Mouse (Mus musculus): ENCODE data around the gene Sohlh1. TPM values are rescaled to one million over a fixed set of nuclear protein-coding genes. Genes with fewer than 3 reads are reported as not detected.

Gene Sohlh1
- polyA plus RNA-seq, 1 experiment from 2014 or later = not detected

- H3K4me1 ChIP-seq (ENCODE audit: control insufficient read depth, insufficient read depth, low read length) = no peaks in the 10 kb centered on the region
- H3K4me3 ChIP-seq (ENCODE audit: low read depth, low read length) = peak overlapping the region; percentile 33
- peak overlapping the region; percentile 50 for H3K9ac ChIP-seq (replicated peaks; ENCODE audit: low read length)
- H3K27ac ChIP-seq (replicated peaks; ENCODE audit: low read depth, low read length) = no peak overlapping the region
- no peaks in the 10 kb centered on the region for H3K9me3 ChIP-seq (replicated peaks; ENCODE audit: control insufficient read depth, low read length)
- no peaks in the 10 kb centered on the region for H3K36me3 ChIP-seq (replicated peaks; ENCODE audit: control insufficient read depth, insufficient read depth, low read depth, low read length)
- peaks cover 18% of the 10 kb centered on the region for H3K27me3 ChIP-seq (ENCODE audit: control insufficient read depth, insufficient read depth, low read length)
- no peak for ATAC-seq (replicated peaks; ENCODE audit: insufficient number of reproducible peaks, low FRiP score, low TSS enrichment, low read depth)
- H3K4me2 ChIP-seq (ENCODE audit: low read depth, low read length) = peak overlapping the region; percentile 70
- DNase-seq (ENCODE audit: low spot score) = no peak
- WGBS = 5% methylated on average over 40 of the region's 49 CpGs
These were observed 30.8 kb upstream of the Sohlh1 start for GRCm38 (mm10) chr2:25877736-25878268.

GRCm38 (mm10) chr2:25877250-25877735, 30.2 kb upstream of the Sohlh1 start:
- ATAC-seq (replicated peaks; ENCODE audit: insufficient number of reproducible peaks, low FRiP score, low TSS enrichment, low read depth) = no peak
- Histone ChIP-seq H3K4me3 (ENCODE audit: low read depth, low read length) (peak overlapping the region; percentile 33), H3K9me3 (replicated peaks; ENCODE audit: control insufficient read depth, low read length) (no peaks in the 10 kb centered on the region), H3K27me3 (ENCODE audit: control insufficient read depth, insufficient read depth, low read length) (peaks cover 18% of the 10 kb centered on the region), H3K4me2 (ENCODE audit: low read depth, low read length) (peak overlapping the region; percentile 70), H3K27ac (replicated peaks; ENCODE audit: low read depth, low read length) (no peak overlapping the region), H3K36me3 (replicated peaks; ENCODE audit: control insufficient read depth, insufficient read depth, low read depth, low read length) (no peaks in the 10 kb centered on the region), H3K4me1 (ENCODE audit: control insufficient read depth, insufficient read depth, low read length) (no peaks in the 10 kb centered on the region), H3K9ac (replicated peaks; ENCODE audit: low read length) (no peak overlapping the region; the same call in 1 of the 2 replicates)
- 26% methylated on average over 7 of the region's 7 CpGs for WGBS
- no peak for DNase-seq (ENCODE audit: low spot score)

- no peak for DNase-seq (ENCODE audit: low spot score)
- H3K27me3 ChIP-seq (ENCODE audit: control insufficient read depth, insufficient read depth, low read length) = peaks cover 15% of the 10 kb centered on the region
- ATAC-seq (replicated peaks; ENCODE audit: insufficient number of reproducible peaks, low FRiP score, low TSS enrichment, low read depth) = no peak
- no peaks in the 10 kb centered on the region for H3K36me3 ChIP-seq (replicated peaks; ENCODE audit: control insufficient read depth, insufficient read depth, low read depth, low read length)
- no peak overlapping the region for H3K4me3 ChIP-seq (ENCODE audit: low read depth, low read length)
- H3K9ac ChIP-seq (replicated peaks; ENCODE audit: low read length) = no peak overlapping the region
- no peaks in the 10 kb centered on the region for H3K4me1 ChIP-seq (ENCODE audit: control insufficient read depth, insufficient read depth, low read length)
- no peaks in the 10 kb centered on the region for H3K9me3 ChIP-seq (replicated peaks; ENCODE audit: control insufficient read depth, low read length)
- WGBS = 62% methylated on average over 5 of the region's 5 CpGs
- no peak overlapping the region for H3K4me2 ChIP-seq (ENCODE audit: low read depth, low read length)
- H3K27ac ChIP-seq (replicated peaks; ENCODE audit: low read depth, low read length) = no peak overlapping the region
These were observed 19.6 kb upstream of the Sohlh1 start for GRCm38 (mm10) chr2:25866656-25867055.

- Histone ChIP-seq H3K27me3 (ENCODE audit: control insufficient read depth, insufficient read depth, low read length) (peaks cover 15% of the 10 kb centered on the region), H3K36me3 (replicated peaks; ENCODE audit: control insufficient read depth, insufficient read depth, low read depth, low read length) (no peaks in the 10 kb centered on the region), H3K27ac (replicated peaks; ENCODE audit: low read depth, low read length) (no peak overlapping the region), H3K9me3 (replicated peaks; ENCODE audit: control insufficient read depth, low read length) (no peaks in the 10 kb centered on the region), H3K4me3 (ENCODE audit: low read depth, low read length) (no peak overlapping the region), H3K4me2 (ENCODE audit: low read depth, low read length) (no peak overlapping the region), H3K4me1 (ENCODE audit: control insufficient read depth, insufficient read depth, low read length) (no peaks in the 10 kb centered on the region), H3K9ac (replicated peaks; ENCODE audit: low read length) (no peak overlapping the region)
- DNase-seq (ENCODE audit: low spot score) (no peak), ATAC-seq (replicated peaks; ENCODE audit: insufficient number of reproducible peaks, low FRiP score, low TSS enrichment, low read depth) (no peak)
- 11% methylated on average over 4 of the region's 4 CpGs for WGBS
These were observed 18.4 kb upstream of the Sohlh1 start for GRCm38 (mm10) chr2:25865412-25865811.

GRCm38 (mm10) chr2:25864230-25864629, 17.2 kb upstream of the Sohlh1 start:
- ATAC-seq (replicated peaks; ENCODE audit: insufficient number of reproducible peaks, low FRiP score, low TSS enrichment, low read depth) = no peak
- Histone ChIP-seq H3K27me3 (ENCODE audit: control insufficient read depth, insufficient read depth, low read length) (peaks cover 15% of the 10 kb centered on the region), H3K36me3 (replicated peaks; ENCODE audit: control insufficient read depth, insufficient read depth, low read depth, low read length) (no peaks in the 10 kb centered on the region)

GRCm38 (mm10) chr2:25863337-25864131, 16.5 kb upstream of the Sohlh1 start, which contains the start of gene Kcnt1:
Gene Kcnt1 (plus strand): TSS chr2:25863734.
- Histone ChIP-seq H3K27me3 (ENCODE audit: control insufficient read depth, insufficient read depth, low read length) (peaks cover 15% of the 10 kb centered on the region), H3K9me3 (replicated peaks; ENCODE audit: control insufficient read depth, low read length) (no peaks in the 10 kb centered on the region), H3K9ac (replicated peaks; ENCODE audit: low read length) (no peak within 1 kb of the TSS), H3K27ac (replicated peaks; ENCODE audit: low read depth, low read length) (no peak within 1 kb of the TSS), H3K4me3 (ENCODE audit: low read depth, low read length) (peak within 1 kb of the TSS; percentile 36), H3K4me1 (ENCODE audit: control insufficient read depth, insufficient read depth, low read length) (no peaks in the 10 kb centered on the region), H3K36me3 (replicated peaks; ENCODE audit: control insufficient read depth, insufficient read depth, low read depth, low read length) (no peaks in the 10 kb centered on the region), H3K4me2 (ENCODE audit: low read depth, low read length) (peak within 1 kb of the TSS; percentile 95)
- ATAC-seq (replicated peaks; ENCODE audit: insufficient number of reproducible peaks, low FRiP score, low TSS enrichment, low read depth) = no peak
- DNase-seq (ENCODE audit: low spot score) = peak; percentile 60
- under 1% methylated on average over 51 of the region's 53 CpGs for WGBS

More at GRCm38 (mm10) chr2:25864230-25864629, 17.2 kb upstream of the Sohlh1 start:
- Histone ChIP-seq H3K9ac (replicated peaks; ENCODE audit: low read length) (no peak overlapping the region), H3K9me3 (replicated peaks; ENCODE audit: control insufficient read depth, low read length) (no peaks in the 10 kb centered on the region), H3K4me3 (ENCODE audit: low read depth, low read length) (peak overlapping the region; percentile 36; the same call in 1 of the 2 replicates), H3K4me2 (ENCODE audit: low read depth, low read length) (peak overlapping the region; percentile 95), H3K4me1 (ENCODE audit: control insufficient read depth, insufficient read depth, low read length) (no peaks in the 10 kb centered on the region), H3K27ac (replicated peaks; ENCODE audit: low read depth, low read length) (no peak overlapping the region)
- WGBS = 4% methylated on average over 18 of the region's 18 CpGs
- no peak for DNase-seq (ENCODE audit: low spot score)

GRCm38 (mm10) chr2:25862696-25863270, 15.7 kb upstream of the Sohlh1 start:
- H3K36me3 ChIP-seq (replicated peaks; ENCODE audit: control insufficient read depth, insufficient read depth, low read depth, low read length) = no peaks in the 10 kb centered on the region
- WGBS = 67% methylated on average over 5 of the region's 5 CpGs
- H3K9me3 ChIP-seq (replicated peaks; ENCODE audit: control insufficient read depth, low read length) = no peaks in the 10 kb centered on the region
- no peaks in the 10 kb centered on the region for H3K4me1 ChIP-seq (ENCODE audit: control insufficient read depth, insufficient read depth, low read length)
- no peak overlapping the region for H3K27ac ChIP-seq (replicated peaks; ENCODE audit: low read depth, low read length)
- H3K27me3 ChIP-seq (ENCODE audit: control insufficient read depth, insufficient read depth, low read length) = peaks cover 15% of the 10 kb centered on the region
- no peak for ATAC-seq (replicated peaks; ENCODE audit: insufficient number of reproducible peaks, low FRiP score, low TSS enrichment, low read depth)
- H3K4me2 ChIP-seq (ENCODE audit: low read depth, low read length) = no peak overlapping the region
- H3K4me3 ChIP-seq (ENCODE audit: low read depth, low read length) = no peak overlapping the region
- DNase-seq (ENCODE audit: low spot score) = no peak
- H3K9ac ChIP-seq (replicated peaks; ENCODE audit: low read length) = no peak overlapping the region

GRCm38 (mm10) chr2:25862038-25862437, 15.0 kb upstream of the Sohlh1 start:
- no peaks in the 10 kb centered on the region for H3K9me3 ChIP-seq (replicated peaks; ENCODE audit: control insufficient read depth, low read length)
- H3K9ac ChIP-seq (replicated peaks; ENCODE audit: low read length) = no peak overlapping the region
- H3K4me1 ChIP-seq (ENCODE audit: control insufficient read depth, insufficient read depth, low read length) = no peaks in the 10 kb centered on the region
- DNase-seq (ENCODE audit: low spot score) = no peak
- H3K27ac ChIP-seq (replicated peaks; ENCODE audit: low read depth, low read length) = no peak overlapping the region
- no peak overlapping the region for H3K4me3 ChIP-seq (ENCODE audit: low read depth, low read length)
- no peak overlapping the region for H3K4me2 ChIP-seq (ENCODE audit: low read depth, low read length)
- no peaks in the 10 kb centered on the region for H3K36me3 ChIP-seq (replicated peaks; ENCODE audit: control insufficient read depth, insufficient read depth, low read depth, low read length)
- H3K27me3 ChIP-seq (ENCODE audit: control insufficient read depth, insufficient read depth, low read length) = peaks cover 15% of the 10 kb centered on the region
- WGBS = 63% methylated on average over 2 of the region's 2 CpGs
- ATAC-seq (replicated peaks; ENCODE audit: insufficient number of reproducible peaks, low FRiP score, low TSS enrichment, low read depth) = no peak
